Mouse (Mus musculus) limb, embryonic 10.5 days (tissue): Measurements from ENCODE around the gene Naip1. TPM values are rescaled to one million over a fixed set of nuclear protein-coding genes. Genes with fewer than 3 reads are reported as not detected.
A peak's percentile ranks its signal among the peaks of the same experiment; 100 is the strongest.
"Not testable (repeated sequence)": the region's sequence is repeated elsewhere in the genome, so short reads cannot be mapped to it uniquely, and the experiment has no call there.

Experiments used
- DNase-seq: peaks from one replicate; pipeline ENCODE4 v3.0.0-alpha.2; 2017; ENCODE audit warnings: low spot score
- H3K27ac ChIP-seq: fragments of 300-500 bp; sonication (generic); 2 replicates; pipeline ENCODE4 v1.5.1; 2016; ENCODE audit warnings: mild to moderate bottlenecking
- H3K27me3 ChIP-seq: fragments of 300-500 bp; sonication (generic); 2 replicates; pipeline ENCODE4 v1.6.1; 2016; ENCODE audit warnings: low read depth, mild to moderate bottlenecking; ENCODE audit not compliant: poor library complexity, severe bottlenecking
- H3K36me3 ChIP-seq: fragments of 300-500 bp; sonication (generic); 2 replicates; pipeline ENCODE4 v1.6.1; 2016; ENCODE audit warnings: mild to moderate bottlenecking, moderate library complexity
- H3K4me1 ChIP-seq: fragments of 300-500 bp; sonication (generic); 2 replicates; pipeline ENCODE4 v1.6.1; 2016
- H3K4me3 ChIP-seq: fragments of 300-500 bp; sonication (generic); 2 replicates; pipeline ENCODE4 v1.5.1; 2016; ENCODE audit warnings: mild to moderate bottlenecking, moderate library complexity
- H3K9me3 ChIP-seq: fragments of 300-500 bp; sonication (generic); replicated peaks from 2 replicates; pipeline ENCODE4 v1.6.1; 2016; ENCODE audit warnings: mild to moderate bottlenecking
- WGBS: fragments of 180-500 bp; shearing (Covaris S2); methylation state at CpG from one replicate; pipeline ENCODE4 v1.1.7; 2016; 5-methylcytosine and 5-hydroxymethylcytosine counted together
- polyA plus RNA-seq: library from polyadenylated mRNA; unstranded; fragments of >200 nt; fragmentation: Nextera tagmentation; extraction: Ambion mirVana; gene quantifications from 2 replicates; pipeline ENCODE4 v1.2.1, GENCODE M21; 2016

The Naip1 gene
- polyA plus RNA-seq, 1 experiment from 2014 or later = not detected

GRCm38 (mm10) chr13:100438701-100439100 lies 14.0 kb downstream of the Naip1 start:
- Histone ChIP-seq H3K4me3 (no peak overlapping the region), H3K9me3 (no peaks in the 10 kb centered on the region), H3K36me3 (no peaks in the 10 kb centered on the region), H3K27me3 (no peaks in the 10 kb centered on the region), H3K27ac (no peak overlapping the region), H3K4me1 (no peaks in the 10 kb centered on the region)
- 66% methylated on average over 1 of the region's 1 CpGs for WGBS
- DNase-seq = no peak

GRCm38 (mm10) chr13:100437322-100437825 lies 15.3 kb downstream of the Naip1 start:
- Histone ChIP-seq H3K27ac (no peak overlapping the region), H3K9me3 (no peaks in the 10 kb centered on the region), H3K27me3 (no peaks in the 10 kb centered on the region), H3K36me3 (no peaks in the 10 kb centered on the region), H3K4me1 (no peaks in the 10 kb centered on the region), H3K4me3 (no peak overlapping the region)
- no peak for DNase-seq
- WGBS = 81% methylated on average over 3 of the region's 3 CpGs

GRCm38 (mm10) chr13:100436556-100437163 lies 16.0 kb downstream of the Naip1 start:
- not testable (repeated sequence) for H3K9me3 ChIP-seq, H3K4me1 ChIP-seq, H3K4me3 ChIP-seq, H3K36me3 ChIP-seq, DNase-seq, H3K27me3 ChIP-seq, H3K27ac ChIP-seq
- 80% methylated on average over 1 of the region's 1 CpGs for WGBS

GRCm38 (mm10) chr13:100419958-100420357 lies 32.7 kb downstream of the Naip1 start:
- not testable (repeated sequence) for H3K4me1 ChIP-seq, H3K27ac ChIP-seq, H3K9me3 ChIP-seq, H3K36me3 ChIP-seq, DNase-seq, H3K27me3 ChIP-seq, H3K4me3 ChIP-seq
- 90% methylated on average over 7 of the region's 7 CpGs for WGBS

GRCm38 (mm10) chr13:100414428-100414827 lies 38.2 kb downstream of the Naip1 start:
- H3K4me1 ChIP-seq = no peaks in the 10 kb centered on the region
- no peaks in the 10 kb centered on the region for H3K27me3 ChIP-seq
- 74% methylated on average over 1 of the region's 1 CpGs for WGBS
- H3K36me3 ChIP-seq = no peaks in the 10 kb centered on the region
- no peaks in the 10 kb centered on the region for H3K9me3 ChIP-seq
- no peak overlapping the region for H3K4me3 ChIP-seq
- DNase-seq = no peak
- no peak overlapping the region for H3K27ac ChIP-seq

DNA sequence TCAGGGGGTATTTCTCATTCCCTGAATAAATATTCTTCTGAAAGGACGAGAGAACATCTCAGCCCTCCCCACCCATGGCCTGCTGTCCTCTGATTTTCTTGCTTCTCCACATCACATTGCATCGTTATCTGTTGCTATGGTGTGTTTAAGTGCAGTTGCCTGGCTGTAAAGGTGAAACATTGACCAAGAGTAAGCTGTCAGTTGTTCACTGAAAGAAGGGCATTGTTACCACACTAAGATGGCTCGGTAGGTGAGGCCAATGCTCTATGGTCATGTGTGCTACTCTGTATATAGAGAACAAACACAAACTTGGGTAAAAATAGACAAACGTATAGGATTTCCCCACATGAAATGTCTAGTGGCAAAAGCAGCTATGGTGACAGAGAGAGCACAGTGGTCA lies 42.8 kb downstream of the Naip1 start:
- Histone ChIP-seq H3K9me3 (no peaks in the 10 kb centered on the region), H3K27ac (no peak overlapping the region), H3K27me3 (no peaks in the 10 kb centered on the region), H3K4me1 (no peaks in the 10 kb centered on the region), H3K4me3 (no peak overlapping the region), H3K36me3 (no peaks in the 10 kb centered on the region)
- DNase-seq = no peak
- WGBS = 84% methylated on average over 4 of the region's 4 CpGs

- no peaks in the 10 kb centered on the region for H3K9me3 ChIP-seq
- H3K36me3 ChIP-seq = no peaks in the 10 kb centered on the region
- H3K27ac ChIP-seq = no peak overlapping the region
- H3K4me3 ChIP-seq = no peak overlapping the region
- 92% methylated on average over 5 of the region's 5 CpGs for WGBS
- no peak for DNase-seq
- no peaks in the 10 kb centered on the region for H3K27me3 ChIP-seq
- no peaks in the 10 kb centered on the region for H3K4me1 ChIP-seq
Measured at GRCm38 (mm10) chr13:100409181-100409580, 43.5 kb downstream of the Naip1 start.

- H3K36me3 ChIP-seq = no peaks in the 10 kb centered on the region
Measured at GRCm38 (mm10) chr13:100408242-100408641, 44.4 kb downstream of the Naip1 start.

GRCm38 (mm10) chr13:100402930-100403637 lies 49.6 kb downstream of the Naip1 start:
- not testable (repeated sequence) for H3K4me1 ChIP-seq, DNase-seq, H3K4me3 ChIP-seq, H3K27me3 ChIP-seq, H3K36me3 ChIP-seq, H3K9me3 ChIP-seq, H3K27ac ChIP-seq
- WGBS = 80% methylated on average over 7 of the region's 7 CpGs

More at GRCm38 (mm10) chr13:100408242-100408641, 44.4 kb downstream of the Naip1 start:
- H3K27ac ChIP-seq = no peak overlapping the region
- WGBS = 86% methylated on average over 7 of the region's 7 CpGs
- H3K4me1 ChIP-seq = no peaks in the 10 kb centered on the region
- no peaks in the 10 kb centered on the region for H3K27me3 ChIP-seq
- no peak for DNase-seq
- H3K4me3 ChIP-seq = no peak overlapping the region
- H3K9me3 ChIP-seq = no peaks in the 10 kb centered on the region

DNA sequence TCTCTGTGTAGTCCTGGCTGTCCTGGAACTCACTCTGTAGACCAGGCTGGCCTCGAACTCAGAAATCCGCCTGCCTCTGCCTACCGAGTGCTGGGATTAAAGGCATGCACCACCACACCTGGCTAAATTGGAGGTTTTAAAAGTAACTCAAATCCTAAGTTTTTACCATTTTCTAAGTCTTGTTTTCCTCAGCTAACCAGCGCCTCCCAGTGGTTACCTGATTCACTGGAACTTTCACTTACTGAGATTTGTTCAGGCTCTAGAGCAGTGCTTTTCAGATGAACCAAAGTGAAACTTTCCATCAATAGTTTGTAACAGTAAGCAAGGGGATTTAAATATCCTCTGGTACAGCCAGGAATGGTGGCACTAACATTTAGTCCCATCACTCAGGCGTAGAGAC lies 61.6 kb downstream of the Naip1 start:
- H3K9me3 ChIP-seq, H3K4me3 ChIP-seq, H3K27me3 ChIP-seq, H3K4me1 ChIP-seq, H3K27ac ChIP-seq, H3K36me3 ChIP-seq: not testable (repeated sequence)
- 24% methylated on average over 5 of the region's 5 CpGs for WGBS
- peak; percentile 34 for DNase-seq

- Histone ChIP-seq H3K4me3 (no peak overlapping the region), H3K27ac (no peak overlapping the region), H3K27me3 (no peaks in the 10 kb centered on the region), H3K36me3 (no peaks in the 10 kb centered on the region), H3K4me1 (no peaks in the 10 kb centered on the region), H3K9me3 (no peaks in the 10 kb centered on the region)
- 100% methylated on average over 1 of the region's 1 CpGs for WGBS
- DNase-seq = no peak
Measured at GRCm38 (mm10) chr13:100370536-100370935, 82.1 kb downstream of the Naip1 start.
